Mouse (Mus musculus) forebrain, embryonic 12.5 days (tissue): ENCODE measurements around the gene Zfp758. TPM values are rescaled to one million over a fixed set of nuclear protein-coding genes. Genes with fewer than 3 reads are reported as not detected.

Experiments used
- polyA plus RNA-seq: library from polyadenylated mRNA; unstranded; fragments of >200 nt; fragmentation: Nextera tagmentation; extraction: Ambion mirVana; gene quantifications from 2 replicates; pipeline ENCODE4 v1.2.1, GENCODE M21; 2016

Zfp758 gene
- polyA plus RNA-seq, 1 experiment from 2014 or later, result 10.1 TPM

Other genes starting within 250 kb of the Zfp758 start
- 1.7 and 1.8 TPM in 2 replicates for gene Zfp947, start 195.3 kb upstream of the Zfp758 start, polyA plus RNA-seq
- 3.4 and 3.7 TPM in 2 replicates for gene Zfp994, start 135.8 kb upstream of the Zfp758 start, polyA plus RNA-seq
- gene CT030661.1, start 46.6 kb upstream of the Zfp758 start, polyA plus RNA-seq, result 11.7 and 12.0 TPM in 2 replicates
- 17.0 TPM in 2 replicates for gene Zfp944, start 53 bp upstream of the Zfp758 start, polyA plus RNA-seq
- gene Zfp946, start 62.8 kb downstream of the Zfp758 start, polyA plus RNA-seq, result 33.2 and 34.0 TPM in 2 replicates
- not detected in 2 replicates for gene Vmn2r111, start 212.0 kb downstream of the Zfp758 start, polyA plus RNA-seq
- gene Vmn2r112, start 239.5 kb downstream of the Zfp758 start, polyA plus RNA-seq, result not detected in 2 replicates